Mouse (Mus musculus): ENCODE measurements at regions not wholly inside any gene's neighbourhood (a gene's known extent, or its start where the extent isn't known, plus 50 kb on each side); places are given as distances from the start of the nearest gene placed in this dataset.

DNA sequence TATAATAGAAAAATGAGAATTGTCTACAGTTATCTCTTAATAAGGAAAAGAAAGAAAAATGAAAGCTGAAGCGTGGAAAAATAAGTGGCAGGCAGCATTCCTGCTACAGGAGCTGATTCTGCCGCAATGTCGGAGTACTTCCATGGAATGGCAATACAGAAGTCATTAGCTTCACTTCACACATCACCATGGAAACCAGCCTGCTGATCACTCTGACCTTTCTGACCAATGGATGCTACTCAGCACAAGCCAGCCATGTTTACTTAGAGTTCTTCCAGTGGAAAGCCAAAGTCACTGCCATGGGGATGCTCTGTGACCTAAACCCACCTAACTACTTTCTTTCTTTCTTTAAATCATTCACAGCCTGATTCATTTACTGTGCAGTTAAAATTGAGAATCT is 71.6 kb upstream of the Slc35b3 start:
- H3K4me2 ChIP-seq: no peak overlapping the region
- 78% methylated on average over 3 of the region's 3 CpGs for WGBS (ENCODE audit: insufficient replicate concordance)
- H3K4me1 ChIP-seq: no peaks in the 10 kb centered on the region
- no peak overlapping the region for H3K27ac ChIP-seq
- no peaks in the 10 kb centered on the region for H3K27me3 ChIP-seq (replicated peaks)
- H3K9ac ChIP-seq: no peak overlapping the region
- H3K4me3 ChIP-seq: no peak overlapping the region
- ATAC-seq: no peak
- H3K9me3 ChIP-seq (replicated peaks): no peaks in the 10 kb centered on the region
- H3K36me3 ChIP-seq: no peaks in the 10 kb centered on the region

DNA sequence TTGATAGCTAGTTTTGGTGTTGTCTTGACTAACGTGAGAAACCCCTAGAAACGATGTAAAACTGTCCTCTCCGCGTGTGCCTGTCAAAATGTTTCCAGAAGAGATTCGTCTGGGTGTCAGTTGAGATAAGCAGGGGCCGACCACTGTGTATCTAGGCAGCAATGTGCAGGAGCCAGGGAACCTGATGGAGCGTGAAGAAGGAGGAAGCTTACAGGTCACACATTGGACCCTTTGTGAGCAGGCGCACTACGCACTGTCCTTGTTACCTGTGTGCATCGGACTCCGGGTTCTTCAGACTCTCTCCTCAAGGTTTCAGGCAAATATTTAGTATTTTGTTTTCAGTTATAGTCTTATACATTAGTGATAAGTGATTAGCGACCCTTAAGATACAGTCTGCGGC is 59.5 kb upstream of the Slc35b3 start:
- no peak for ATAC-seq
- Histone ChIP-seq H3K27me3 (replicated peaks) (no peaks in the 10 kb centered on the region), H3K9ac (no peak overlapping the region), H3K36me3 (no peaks in the 10 kb centered on the region), H3K4me2 (no peak overlapping the region), H3K27ac (no peak overlapping the region), H3K4me1 (no peaks in the 10 kb centered on the region), H3K9me3 (replicated peaks) (no peaks in the 10 kb centered on the region), H3K4me3 (no peak overlapping the region)
- WGBS (ENCODE audit: insufficient replicate concordance): 68% methylated on average over 13 of the region's 13 CpGs

GRCm38 (mm10) chr13:39011696-39012095 is 51.0 kb upstream of the Slc35b3 start:
- 13% methylated on average over 8 of the region's 8 CpGs for WGBS (ENCODE audit: insufficient replicate concordance)
- ATAC-seq: no peak
- H3K9me3 ChIP-seq (replicated peaks): no peaks in the 10 kb centered on the region
- no peaks in the 10 kb centered on the region for H3K27me3 ChIP-seq (replicated peaks)
- no peaks in the 10 kb centered on the region for H3K4me1 ChIP-seq
- peak overlapping the region; percentile 39 for H3K4me2 ChIP-seq
- no peaks in the 10 kb centered on the region for H3K36me3 ChIP-seq
- H3K9ac ChIP-seq: no peak overlapping the region
- H3K27ac ChIP-seq: no peak overlapping the region
- H3K4me3 ChIP-seq: no peak overlapping the region
